Mouse (Mus musculus) olfactory bulb, adult 2 months (tissue): ENCODE data around the gene Prss57.

Experiments
- CTCF ChIP-seq: fragments of 200-500 bp; IDR thresholded peaks from 2 replicates; pipeline ENCODE4 v1.5.1; 2012; ENCODE audit warnings: low read depth, mild to moderate bottlenecking, low read length, moderate library complexity; ENCODE audit not compliant: insufficient read depth
- POLR2A ChIP-seq: fragments of 200-500 bp; IDR thresholded peaks from 2 replicates; pipeline ENCODE4 v1.6.1; 2012; ENCODE audit warnings: mild to moderate bottlenecking, low read depth, low read length, moderate library complexity; ENCODE audit not compliant: insufficient read depth

DNA sequence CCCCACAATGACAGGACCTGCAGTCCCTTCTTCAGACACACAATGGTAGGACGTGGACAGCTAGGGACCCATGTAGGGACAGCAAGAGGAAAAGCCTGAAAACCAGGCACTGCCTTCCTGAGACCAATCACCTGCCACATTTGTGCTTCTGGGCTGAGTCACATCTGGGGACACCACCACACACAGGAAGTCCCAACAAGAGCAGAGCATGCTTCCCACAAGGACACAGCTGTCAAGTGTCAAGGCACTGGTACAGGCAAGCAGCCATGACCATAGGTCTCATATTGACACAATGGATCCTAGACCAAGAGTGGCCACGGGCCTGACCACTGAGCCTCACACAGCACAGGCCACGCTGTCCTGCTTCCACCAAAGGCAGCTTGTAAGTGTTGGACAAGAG is 27.9 kb downstream of the Prss57 start:
- TF ChIP-seq POLR2A (no peak), CTCF (no peak)
